Mouse (Mus musculus) mammary gland, adult 2 months (tissue): ENCODE measurements around the gene Uqcrc2. TPM values are rescaled to one million over a fixed set of nuclear protein-coding genes. Genes with fewer than 3 reads are reported as not detected.

Experiments
- polyA plus RNA-seq: library from polyadenylated mRNA; depleted of rRNA; stranded (reverse); fragments of >200 nt; gene quantifications from 2 replicates; pipeline ENCODE4 v1.2.3, GENCODE M21; 2012; ENCODE audit warnings: low replicate concordance; rRNA removed

Uqcrc2 gene
- polyA plus RNA-seq = 50.1 and 206 TPM in 2 replicates

GRCm38 (mm10) chr7:120634711-120635361, at the start of gene Uqcrc2:
Gene Uqcrc2, plus strand, starts transcription at chr7:120635176.

GRCm38 (mm10) chr7:120670153-120670875, 35.3 kb downstream of the Uqcrc2 start, which contains the start of gene Pdzd9:
Gene Pdzd9, minus strand, starts transcription at chr7:120670343.

GRCm38 (mm10) chr7:120677001-120677643, 42.1 kb downstream of the Uqcrc2 start, which contains the start of gene Mosmo:
Gene Mosmo, plus strand, starts transcription at chr7:120677618.

Other genes with a start within 250 kb of the Uqcrc2 start
- not detected in 2 replicates for gene Abca16, start 225.5 kb upstream of the Uqcrc2 start, polyA plus RNA-seq
- gene Pdzd9, start 35.2 kb downstream of the Uqcrc2 start, polyA plus RNA-seq = not detected in 2 replicates
- 19.1 and 22.5 TPM in 2 replicates for gene Mosmo, start 42.4 kb downstream of the Uqcrc2 start, polyA plus RNA-seq
- gene Vwa3a, start 104.1 kb downstream of the Uqcrc2 start, polyA plus RNA-seq = 1.3 and 3.1 TPM in 2 replicates
- gene Gm5737, start 177.2 kb downstream of the Uqcrc2 start, polyA plus RNA-seq = 0.26 TPM in 1 of 2 replicates, not detected in the other
- 12.9 and 26.8 TPM in 2 replicates for gene Eef2k, start 207.7 kb downstream of the Uqcrc2 start, polyA plus RNA-seq